Mouse (Mus musculus): Measurements from ENCODE around the gene Gnai2.
A peak's percentile ranks its signal among the peaks of the same experiment; 100 is the strongest.

Gene Gnai2

DNA sequence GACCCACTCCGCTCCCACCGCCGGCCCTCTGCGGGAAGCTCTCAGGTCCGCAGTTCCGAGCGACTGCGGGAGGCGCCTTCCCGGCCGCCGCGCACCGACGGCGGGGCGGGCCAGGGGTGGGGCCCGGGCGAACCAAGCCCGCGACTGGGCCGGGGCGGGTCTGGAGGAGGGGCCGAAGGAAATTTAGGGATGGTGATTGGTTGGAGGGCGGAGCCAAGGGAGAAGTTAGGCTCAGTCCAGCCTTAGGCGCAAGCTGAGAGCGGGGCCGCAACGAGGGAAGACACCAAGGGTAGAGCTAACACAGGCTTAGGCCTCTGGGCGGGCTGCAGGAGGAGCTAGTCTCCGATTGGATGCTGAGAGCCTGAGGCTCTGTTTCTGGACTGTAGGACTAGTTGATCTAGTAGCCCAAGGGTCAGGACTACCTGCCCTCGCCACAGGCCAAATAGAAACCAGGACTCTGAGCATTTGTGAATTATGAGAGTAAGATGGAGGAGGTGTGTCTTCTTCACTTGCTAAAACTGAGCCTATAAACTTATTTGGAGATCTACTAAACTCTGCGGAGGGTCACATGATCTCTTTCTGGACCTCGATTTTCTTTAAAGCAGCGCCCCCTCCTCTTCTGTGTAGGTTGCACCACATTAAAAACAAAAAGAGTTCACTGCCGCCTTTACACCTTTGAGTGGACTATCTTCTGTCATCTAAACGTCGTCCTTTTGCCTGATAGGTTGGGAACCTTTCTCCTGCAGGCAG, at the start of gene Gnai2:
Gene Gnai2, minus strand, starts transcription at position 89 of the 750 bp plus-strand sequence.
- DNase-seq (ENCODE audit: low spot score): peak; percentile 94

DNA sequence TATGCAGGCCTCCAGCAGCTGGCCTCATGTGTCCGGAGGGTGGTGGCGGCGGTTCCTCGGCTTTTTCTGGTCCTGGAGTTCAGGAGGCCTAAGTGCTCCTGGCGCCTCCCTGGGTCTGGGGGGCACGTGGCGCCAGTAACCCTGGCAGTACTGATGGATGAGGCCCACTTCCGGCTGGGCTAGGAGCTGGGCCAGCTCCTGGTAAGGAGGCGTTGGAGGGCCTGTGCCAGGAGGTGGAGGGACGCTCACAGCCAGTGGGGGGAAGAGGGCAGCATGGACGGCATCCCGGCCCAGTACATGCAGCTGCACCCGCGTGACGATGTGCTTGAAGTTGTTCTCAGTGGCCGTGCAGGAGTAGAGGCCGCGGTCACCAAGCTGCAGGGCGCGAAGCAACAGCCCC, 47.2 kb upstream of the Gnai2 start:
- DNase-seq (ENCODE audit: low spot score): no peak

DNA sequence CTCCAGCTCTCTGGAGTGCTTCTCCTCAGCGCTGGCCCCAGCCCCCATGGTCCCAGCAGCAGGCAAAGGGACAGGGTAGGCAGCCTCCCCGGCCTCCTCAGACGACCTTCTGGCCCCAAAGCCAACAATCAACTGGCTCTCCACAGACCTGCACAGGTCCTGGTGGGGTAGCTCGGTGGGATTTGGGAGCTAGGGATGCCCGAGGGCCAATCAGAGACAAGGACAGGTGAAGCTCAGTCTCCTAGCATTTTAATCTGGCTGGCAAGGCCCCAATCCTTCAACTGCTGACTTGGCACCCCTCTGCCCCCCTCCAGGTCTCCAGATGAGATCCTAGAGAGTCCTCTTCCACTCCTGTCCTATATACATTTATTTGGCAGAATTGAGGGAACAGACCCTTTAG, 44.3 kb upstream of the Gnai2 start, which contains the start of gene Gnat1:
Gene Gnat1, minus strand, starts transcription at position 212 of the 400 bp plus-strand sequence.
- no peak for DNase-seq (ENCODE audit: low spot score)

DNA sequence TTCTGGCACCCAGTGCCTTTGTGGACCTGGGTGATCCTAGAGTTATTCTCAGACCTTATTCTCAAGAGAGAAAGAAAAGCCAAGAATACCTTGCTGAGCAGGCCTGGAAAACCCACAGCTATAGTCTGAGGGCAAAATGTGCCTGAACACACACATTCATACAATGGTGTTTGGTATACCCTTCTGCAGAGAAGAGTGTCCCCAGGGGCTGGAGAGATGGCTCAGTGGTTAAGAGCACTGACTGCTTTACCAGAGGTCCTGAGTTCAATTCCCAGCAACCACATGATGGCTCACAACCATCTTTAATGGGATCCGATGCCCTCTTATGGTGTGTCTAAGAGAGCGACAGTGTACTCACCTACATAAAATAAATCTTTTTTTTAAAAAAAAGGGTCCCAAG, 43.7 kb upstream of the Gnai2 start:
- DNase-seq (ENCODE audit: low spot score): no peak

DNA sequence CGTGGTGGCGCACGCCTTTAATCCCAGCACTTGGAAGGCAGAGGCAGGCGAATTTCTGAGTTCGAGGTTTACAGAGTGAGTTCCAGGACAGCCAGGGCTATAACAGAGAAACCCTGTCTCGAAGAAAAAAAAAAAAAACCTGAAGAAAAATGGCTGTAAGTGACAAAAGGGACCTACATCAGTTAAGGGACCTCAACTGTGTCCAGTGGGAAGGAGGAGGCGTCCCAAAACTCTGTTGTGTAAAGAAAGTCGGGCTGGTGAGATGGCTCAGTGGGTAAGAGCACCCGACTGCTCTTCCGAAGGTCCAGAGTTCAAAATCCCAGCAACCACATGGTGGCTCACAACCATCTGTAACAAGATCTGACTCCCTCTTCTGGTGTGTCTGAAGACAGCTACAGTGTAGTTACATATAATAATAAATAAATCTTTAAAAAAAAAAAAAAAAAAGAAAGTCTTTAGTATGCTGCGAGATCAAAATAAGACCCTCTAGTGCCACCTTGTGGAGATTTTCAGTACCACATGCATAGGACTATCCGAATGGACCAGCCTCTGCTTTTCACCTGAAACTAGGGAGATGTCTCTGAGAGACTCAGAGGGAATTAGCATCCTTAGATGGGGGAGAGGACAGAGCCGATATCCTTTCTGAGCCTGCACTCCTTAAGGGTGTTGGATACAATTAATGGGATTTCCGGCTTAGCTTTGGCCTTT, 42.8 kb upstream of the Gnai2 start:
- DNase-seq (ENCODE audit: low spot score): peak; percentile 95

DNA sequence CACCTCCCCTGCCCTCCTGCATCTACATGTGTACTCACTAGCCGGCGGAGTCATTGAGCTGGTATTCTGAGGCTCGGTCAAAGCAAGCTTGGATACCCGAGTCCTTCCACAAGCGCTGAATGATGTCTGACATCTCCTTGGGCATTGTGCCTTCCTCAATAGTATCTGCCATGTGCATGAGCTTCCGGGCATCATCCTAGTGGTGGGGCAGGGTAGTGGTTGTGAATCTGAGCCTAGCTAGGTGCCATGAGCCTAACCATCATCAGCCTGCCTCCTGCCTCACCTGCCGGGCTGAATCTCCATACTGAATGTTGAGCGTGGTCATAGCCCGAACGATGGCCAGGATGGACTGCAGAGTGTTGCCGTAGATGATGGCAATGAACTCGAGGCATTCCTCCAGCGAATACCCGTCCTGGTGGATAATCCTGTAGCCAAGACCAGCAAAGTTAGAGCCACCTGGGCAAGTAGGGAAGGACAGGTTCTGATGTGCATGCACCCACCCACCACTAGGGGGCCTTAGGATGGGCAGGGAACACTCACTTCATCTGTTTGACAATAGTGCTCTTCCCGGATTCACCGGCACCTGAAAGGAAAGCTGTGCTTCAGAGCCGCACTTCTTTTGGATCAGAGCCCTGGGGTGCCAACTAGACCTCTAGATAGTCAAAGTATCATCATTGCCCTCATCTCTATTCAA, 42.1 kb upstream of the Gnai2 start:
- peak; percentile 65 for DNase-seq (ENCODE audit: low spot score)

DNA sequence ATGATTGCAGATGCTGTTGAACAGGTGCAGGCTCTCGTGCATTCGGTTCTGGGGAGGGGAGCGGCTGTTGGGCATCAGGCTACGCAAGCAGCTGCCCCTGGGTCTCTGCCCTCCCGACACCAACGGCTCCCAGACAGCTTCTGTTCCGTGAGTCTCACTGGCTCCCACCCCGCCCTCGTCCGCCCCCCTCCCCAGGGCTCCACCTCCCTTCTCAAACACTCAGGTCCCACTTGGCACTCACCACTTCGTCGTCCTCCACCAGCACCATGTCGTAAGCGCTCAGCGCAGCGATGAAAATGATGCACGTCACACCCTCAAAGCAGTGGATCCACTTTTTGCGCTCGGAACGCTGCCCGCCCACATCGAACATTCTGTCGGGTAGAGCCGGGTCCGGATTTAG, 41.1 kb upstream of the Gnai2 start:
- DNase-seq (ENCODE audit: low spot score): no peak

DNA sequence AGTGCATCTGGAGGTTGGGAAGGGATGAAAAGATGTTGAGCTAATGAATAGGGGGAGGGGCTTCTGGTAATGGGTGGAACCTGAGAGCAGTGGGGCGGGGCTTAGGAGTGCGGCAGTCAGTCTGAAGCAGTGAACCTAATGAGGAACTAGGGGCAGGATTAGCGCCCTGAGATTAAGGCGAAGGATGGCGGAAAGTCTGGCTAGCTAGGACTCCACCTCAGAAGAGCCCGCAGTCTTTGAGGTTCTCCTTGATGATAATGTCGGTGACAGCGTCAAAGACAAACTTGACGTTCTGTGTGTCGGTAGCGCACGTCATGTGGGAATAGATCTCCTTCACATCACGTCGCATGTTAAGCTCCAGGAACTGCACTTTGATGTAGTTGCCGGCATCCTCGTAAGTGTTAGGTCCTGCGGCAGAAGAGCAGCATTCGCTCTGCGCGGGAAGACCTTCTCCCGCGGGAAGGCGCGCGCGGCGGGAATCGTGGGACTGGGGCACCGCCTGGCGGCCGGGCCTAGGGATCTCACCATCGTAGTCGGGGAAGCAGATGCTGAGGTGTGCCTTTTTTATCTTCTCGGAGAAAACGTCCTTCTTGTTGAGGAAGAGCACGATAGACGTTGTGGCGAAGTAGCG, 40.6 kb upstream of the Gnai2 start:
- peak; percentile 85 for DNase-seq (ENCODE audit: low spot score)

DNA sequence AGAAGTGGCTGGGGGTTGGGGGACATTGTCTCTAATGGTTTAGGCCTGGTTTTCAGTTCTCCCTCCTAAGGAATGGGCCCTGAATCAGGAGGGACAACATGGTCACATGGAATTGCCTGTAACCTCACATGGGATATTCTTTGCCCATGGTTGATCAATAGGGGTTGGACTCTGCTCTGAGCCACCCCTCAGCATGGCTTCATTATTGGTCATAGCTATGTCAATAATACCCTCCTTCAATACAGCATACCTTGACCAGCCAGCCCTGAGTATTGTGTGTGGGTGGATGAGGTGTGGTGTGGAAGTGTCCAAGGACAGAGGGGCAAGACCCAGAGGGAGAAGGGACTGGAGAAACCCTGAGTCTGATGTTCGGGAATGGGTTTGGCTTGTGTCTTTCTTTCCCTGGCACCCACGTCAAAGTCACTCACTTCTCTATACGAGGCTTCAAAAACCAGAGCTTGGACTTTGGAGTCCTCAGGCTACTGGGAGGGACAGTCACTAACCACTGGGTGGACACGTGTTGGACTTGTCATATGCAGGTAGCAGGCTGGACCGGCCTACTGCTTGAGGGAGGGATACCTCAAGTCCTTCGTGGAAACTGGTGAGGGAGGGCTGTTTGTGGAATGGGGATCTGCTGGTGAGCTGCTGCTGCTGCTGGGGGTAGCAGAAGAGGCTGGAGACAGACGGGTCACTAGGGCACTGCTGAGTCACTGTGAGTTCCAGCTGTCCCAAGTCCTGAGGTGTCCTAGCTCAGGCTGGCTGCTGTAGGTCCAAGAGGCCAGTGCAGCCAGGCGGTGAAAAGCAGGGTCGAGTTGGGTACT, 39.7 kb upstream of the Gnai2 start:
- no peak for DNase-seq (ENCODE audit: low spot score)

DNA sequence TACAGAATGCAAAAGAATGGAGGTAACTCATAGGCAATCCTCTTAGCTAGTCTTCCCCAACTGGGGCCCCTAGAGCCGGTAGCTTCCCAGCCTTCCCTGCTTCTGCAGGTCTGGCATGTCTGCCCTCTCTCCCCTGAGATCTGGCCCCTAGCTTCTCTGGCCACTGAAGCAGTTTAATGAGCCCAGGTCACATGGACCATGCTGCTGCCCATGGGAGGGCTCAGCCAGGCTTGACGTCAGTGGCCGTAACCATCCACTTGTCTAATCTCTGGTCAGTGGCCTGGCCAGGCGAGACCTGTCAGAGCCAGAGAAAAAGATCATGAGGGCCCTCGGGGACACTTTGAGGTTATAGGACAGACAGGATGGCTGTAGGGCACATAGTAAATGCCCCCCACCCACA, 35.1 kb upstream of the Gnai2 start:
- DNase-seq (ENCODE audit: low spot score): peak; percentile 64

DNA sequence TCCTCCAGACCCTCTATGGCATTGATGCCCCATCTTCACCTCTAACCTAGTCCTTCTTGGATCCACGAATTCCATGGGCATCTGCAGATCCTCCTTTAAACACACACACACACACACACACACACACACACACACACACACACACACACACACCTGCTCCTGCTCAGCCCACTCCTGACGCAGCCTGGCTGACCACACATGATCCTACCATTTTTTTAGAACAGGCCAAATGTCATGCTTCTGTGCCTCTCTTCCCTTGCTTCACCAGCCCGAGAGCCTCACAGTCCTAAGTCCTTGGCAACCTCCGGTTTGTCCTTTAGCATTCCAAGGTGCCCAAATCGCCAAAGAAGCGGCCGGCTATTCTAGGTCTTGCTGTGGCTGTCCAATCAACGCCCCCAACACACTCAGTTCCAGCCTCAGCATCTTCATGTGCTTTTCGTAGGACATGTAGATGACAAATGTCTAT, 34.3 kb upstream of the Gnai2 start, which contains the start of gene Slc38a3:
Gene Slc38a3, minus strand, starts transcription at position 51 of the 466 bp plus-strand sequence.
- DNase-seq (ENCODE audit: low spot score): no peak

DNA sequence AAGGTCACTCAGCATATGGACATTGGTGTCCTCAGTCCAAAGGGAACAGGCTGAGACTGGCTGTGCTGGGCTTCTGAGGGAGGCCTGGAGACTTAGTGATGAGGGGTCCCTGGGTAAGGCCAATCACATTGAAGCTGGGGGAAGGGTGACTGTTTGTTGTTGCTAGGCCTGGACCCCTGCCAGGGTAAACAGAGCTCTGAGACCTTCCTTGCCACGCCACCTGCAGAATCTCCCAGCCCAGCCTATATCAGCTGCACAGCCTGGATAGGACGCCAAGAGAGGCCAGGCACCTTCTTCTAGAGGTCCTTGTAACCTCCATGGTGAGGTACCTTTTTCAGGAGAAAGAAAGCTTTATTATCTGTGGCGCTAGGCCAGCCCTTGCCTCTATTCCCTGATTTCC, 33.7 kb upstream of the Gnai2 start:
- DNase-seq (ENCODE audit: low spot score): no peak

DNA sequence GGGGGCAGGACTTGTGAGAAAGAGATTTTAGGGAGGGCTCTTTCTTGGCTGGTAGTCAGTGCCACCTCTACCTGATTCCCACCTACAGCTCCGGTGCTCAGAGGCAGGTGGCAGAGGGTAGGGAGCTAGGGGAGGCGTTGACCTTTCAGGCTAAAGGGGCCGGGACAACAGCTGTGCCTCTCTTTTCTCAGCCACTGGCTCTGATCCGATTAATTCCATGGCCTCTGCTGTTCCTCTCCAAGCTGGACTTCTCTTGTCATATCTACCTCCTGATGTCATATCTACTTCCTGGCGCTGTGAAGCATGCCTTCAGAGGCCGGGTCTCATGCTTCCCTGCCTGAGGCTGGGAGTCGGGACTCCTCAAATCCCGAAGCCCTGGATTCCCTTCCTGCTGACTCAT, 32.8 kb upstream of the Gnai2 start:
- peak; percentile 31 for DNase-seq (ENCODE audit: low spot score)

DNA sequence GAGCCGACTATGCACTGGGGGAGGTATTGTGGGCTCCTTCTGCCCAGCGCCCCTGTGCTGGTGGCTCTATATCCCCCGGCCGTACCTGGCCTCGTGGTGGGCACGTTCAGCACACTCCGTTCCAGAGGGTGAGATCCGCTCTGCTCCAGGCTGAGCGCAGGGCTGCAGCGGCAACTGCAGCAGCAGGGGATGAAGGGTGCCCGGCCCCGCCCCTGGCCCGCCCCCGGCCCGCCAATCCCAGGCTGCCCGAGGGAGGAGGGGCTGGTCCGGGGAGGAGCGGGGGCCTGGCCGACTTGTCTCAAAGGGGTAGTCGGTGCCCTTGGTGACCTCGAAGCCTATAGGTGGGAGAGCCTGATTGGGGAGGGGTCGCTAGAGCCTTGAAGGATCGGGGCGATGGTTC, 32.1 kb upstream of the Gnai2 start:
- DNase-seq (ENCODE audit: low spot score): peak; percentile 76

DNA sequence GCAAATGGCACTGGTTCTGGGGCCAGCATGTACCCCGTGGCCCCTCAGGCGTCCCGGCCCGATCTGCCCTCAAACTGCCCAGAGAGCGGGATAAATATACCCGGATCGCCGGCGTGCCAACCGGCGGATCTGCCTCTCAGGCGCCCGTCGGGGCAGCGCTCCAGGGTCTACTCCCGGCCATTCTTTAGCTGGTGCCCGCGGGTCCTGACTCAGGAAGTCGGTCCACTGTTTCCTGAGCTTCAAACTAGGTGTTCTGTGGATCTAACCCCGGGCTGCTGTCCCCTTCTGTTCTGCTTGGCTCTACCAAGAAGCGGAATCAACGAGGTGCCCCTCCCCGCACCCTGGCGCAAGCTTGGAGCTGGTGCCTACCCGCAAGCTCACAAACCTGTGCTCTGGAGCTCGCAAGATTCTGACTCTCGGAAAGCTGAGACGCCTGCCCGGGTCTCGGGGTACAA, 31.6 kb upstream of the Gnai2 start:
- DNase-seq (ENCODE audit: low spot score): peak; percentile 32

DNA sequence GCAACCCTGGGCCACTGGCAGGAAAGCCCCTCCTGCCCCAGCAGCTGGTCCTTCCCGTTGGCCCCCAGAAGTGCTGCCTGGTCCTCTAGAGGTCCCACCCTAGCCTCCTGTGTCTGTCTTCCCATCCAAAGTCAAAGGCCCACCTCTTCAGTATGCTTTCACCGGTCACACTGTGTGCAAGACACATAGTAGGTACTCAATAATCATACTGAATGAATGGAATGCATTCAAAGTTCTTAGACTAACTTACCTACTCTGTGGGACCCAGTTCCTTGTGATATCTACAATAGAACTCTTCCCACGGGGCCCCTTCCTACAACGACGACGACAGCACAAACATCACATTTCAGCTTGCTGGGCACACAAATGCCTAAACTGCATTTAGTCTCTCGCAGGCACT, 30.1 kb upstream of the Gnai2 start:
- DNase-seq (ENCODE audit: low spot score): no peak

DNA sequence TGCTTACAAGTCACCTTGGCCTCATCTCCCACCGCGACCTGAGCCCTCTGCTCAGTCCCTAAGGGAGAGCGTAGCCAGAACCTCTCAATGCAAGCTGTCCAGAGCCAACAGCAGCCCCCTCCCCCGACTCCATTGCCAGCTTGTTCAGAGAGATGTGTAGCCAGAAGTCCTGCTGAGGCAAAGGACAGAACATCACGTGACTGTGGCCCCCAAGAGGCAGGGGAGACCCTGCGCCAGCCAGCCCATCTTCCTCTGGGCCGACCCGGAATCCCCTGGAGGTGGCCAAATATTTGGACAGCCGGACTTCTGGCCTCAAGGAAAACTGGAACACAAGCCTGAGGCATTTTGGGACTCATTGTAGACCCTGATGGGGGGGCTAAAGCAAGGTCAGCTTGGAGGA, 28.4 kb upstream of the Gnai2 start:
- DNase-seq (ENCODE audit: low spot score): peak; percentile 49

DNA sequence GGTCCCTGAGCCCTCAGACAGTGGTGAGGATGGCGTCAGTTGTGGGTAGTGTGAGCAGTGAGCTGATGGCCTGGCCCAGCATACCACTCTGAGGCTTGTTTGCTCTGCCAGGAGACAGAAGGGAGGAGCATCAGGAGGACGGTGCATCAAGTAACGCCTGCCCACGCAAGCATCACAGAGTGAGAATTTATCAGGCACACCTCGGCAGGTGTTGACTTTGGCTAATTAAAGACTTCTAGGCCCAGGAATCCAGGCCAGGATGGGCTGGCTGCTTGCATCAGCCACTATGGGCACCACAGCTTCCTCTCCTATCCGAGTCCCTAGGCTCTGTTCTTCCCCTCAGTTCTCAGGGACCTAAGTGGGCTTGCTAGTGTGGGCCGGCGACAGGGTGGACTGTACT, 27.2 kb upstream of the Gnai2 start:
- DNase-seq (ENCODE audit: low spot score): no peak

DNA sequence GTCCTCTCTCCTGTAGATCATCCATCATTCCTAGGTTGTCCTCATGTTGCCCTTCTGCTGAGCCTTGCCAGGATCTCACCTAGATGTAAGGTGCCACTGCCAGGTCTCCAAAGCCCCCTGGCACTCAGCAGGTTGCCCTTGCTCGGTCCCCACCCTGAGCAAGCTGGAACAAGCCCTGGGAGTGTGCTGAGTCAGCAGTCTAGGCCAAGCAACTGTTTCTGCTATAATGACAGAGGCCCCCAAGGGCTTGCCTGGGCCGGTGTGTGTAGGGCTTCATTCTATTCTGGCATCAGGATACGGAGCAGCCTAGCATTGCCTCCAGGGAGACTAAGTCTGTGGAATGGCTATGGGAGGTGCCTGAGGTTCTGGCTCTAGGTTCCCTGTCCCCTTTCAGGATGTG, 25.6 kb upstream of the Gnai2 start:
- no peak for DNase-seq (ENCODE audit: low spot score)

DNA sequence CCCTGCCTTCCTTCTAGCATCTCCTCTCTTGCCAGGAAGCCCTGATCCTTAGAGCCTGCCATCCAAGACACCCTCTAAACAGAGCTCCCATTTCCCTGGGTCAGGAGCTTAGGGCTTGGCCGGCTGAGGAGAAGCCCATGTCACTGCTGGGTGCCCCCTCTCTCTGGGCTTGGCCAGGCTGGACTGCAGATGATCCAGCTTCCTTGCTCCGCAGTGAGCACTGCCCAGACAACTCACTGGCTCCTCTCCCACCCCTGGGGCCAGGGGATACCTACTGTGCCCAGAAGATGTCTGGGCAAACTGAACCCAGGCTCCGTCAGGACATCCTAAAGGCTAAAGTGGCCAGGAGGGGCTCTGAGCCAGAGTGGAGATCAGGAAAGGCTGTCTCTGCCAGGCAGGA, 24.8 kb upstream of the Gnai2 start:
- DNase-seq (ENCODE audit: low spot score): no peak

DNA sequence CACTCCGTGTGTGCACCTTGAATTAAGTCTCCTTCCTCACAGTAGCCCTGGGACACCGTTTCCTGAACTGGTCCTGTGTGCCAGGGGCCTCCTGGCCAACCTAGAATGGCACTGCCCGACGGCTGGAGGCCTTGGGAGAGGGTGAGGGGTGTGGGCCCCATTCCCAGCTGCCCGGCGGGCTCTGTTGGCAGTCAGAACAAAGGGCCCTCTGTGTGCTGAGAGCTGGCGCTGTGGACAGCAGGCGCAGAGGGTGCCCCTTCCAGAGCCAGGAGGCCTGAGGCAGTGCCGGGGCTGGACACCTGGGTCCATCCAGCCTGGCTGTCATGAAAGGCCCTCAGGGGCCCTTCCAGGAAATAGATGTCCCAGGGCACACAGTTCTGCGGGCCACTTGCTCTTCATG, 24.4 kb upstream of the Gnai2 start:
- DNase-seq (ENCODE audit: low spot score): no peak
